Mouse (Mus musculus): ENCODE measurements around the gene Cep295nl. TPM values are rescaled to one million over a fixed set of nuclear protein-coding genes. Genes with fewer than 3 reads are reported as not detected.
A peak's percentile ranks its signal among the peaks of the same experiment; 100 is the strongest.
"Not testable (repeated sequence)": the region's sequence is repeated elsewhere in the genome, so short reads cannot be mapped to it uniquely, and the experiment has no call there.

The Cep295nl gene
- polyA plus RNA-seq (2014; fragmentation: Nextera tagmentation; extraction: Ambion mirVana), result 0.63 and 1.2 TPM in 2 replicates

DNA sequence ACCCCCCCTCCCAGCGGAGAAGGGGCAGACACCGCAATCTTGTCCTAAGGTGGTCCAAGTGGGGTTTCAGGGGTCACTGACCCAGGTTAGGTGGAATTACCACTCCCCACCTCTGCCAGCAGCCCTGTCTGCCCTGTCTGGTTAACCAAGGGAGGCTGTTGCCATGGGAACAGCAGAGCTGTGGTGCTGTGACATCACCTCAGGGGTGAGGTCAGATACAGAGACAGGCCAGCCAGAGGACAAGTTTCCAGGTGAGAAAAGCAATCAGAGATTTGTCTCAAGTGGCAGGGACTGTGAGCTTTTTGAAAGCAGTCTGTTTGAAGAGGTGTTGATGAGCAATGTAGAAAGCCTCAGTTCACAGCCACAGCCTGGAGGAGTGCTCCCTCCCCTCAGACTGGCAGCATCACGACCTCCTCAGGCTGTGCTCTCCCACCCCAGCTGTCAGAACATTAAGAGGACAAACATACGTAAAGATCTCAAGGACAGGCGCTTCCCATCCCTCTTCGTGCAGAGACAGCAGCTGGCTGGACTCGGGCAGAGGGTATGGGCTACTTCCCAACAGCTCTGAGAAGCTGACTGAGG lies at the start of gene Cep295nl:
TSS of gene Cep295nl (minus strand) at position 101 of the 582 bp plus-strand sequence.
- Histone ChIP-seq H3K4me3 (ENCODE audit: low read depth, low read length) (no peak within 1 kb of the TSS), H3K9me3 (ENCODE audit: control insufficient read depth, low read length) (no peaks in the 10 kb centered on the region), H3K27me3 (replicated peaks; ENCODE audit: control insufficient read depth, insufficient read depth, low read length) (no peaks in the 10 kb centered on the region), H3K9ac (ENCODE audit: low read depth, low read length) (no peak within 1 kb of the TSS), H3K4me1 (ENCODE audit: control insufficient read depth, insufficient read depth, low read length) (peaks cover 20% of the 10 kb centered on the region), H3K4me2 (ENCODE audit: low read depth, low read length) (no peak within 1 kb of the TSS), H3K27ac (replicated peaks; ENCODE audit: low read depth, low read length) (no peak within 1 kb of the TSS), H3K36me3 (ENCODE audit: control insufficient read depth, insufficient read depth, low read length) (no peaks in the 10 kb centered on the region)
- ATAC-seq (ENCODE audit: low read depth), result no peak
- DNase-seq (ENCODE audit: low spot score), result no peak
- 39% methylated on average over 7 of the region's 7 CpGs for WGBS

GRCm38 (mm10) chr11:118387816-118388215 lies 45.5 kb upstream of the Cep295nl start:
- not testable (repeated sequence) for H3K4me3 ChIP-seq (ENCODE audit: low read depth, low read length); H3K9me3 ChIP-seq (ENCODE audit: control insufficient read depth, low read length); H3K9ac ChIP-seq (ENCODE audit: low read depth, low read length); H3K4me2 ChIP-seq (ENCODE audit: low read depth, low read length); H3K27me3 ChIP-seq (replicated peaks; ENCODE audit: control insufficient read depth, insufficient read depth, low read length); DNase-seq (ENCODE audit: low spot score); H3K27ac ChIP-seq (replicated peaks; ENCODE audit: low read depth, low read length); H3K4me1 ChIP-seq (ENCODE audit: control insufficient read depth, insufficient read depth, low read length); H3K36me3 ChIP-seq (ENCODE audit: control insufficient read depth, insufficient read depth, low read length); ATAC-seq (ENCODE audit: low read depth)
- 88% methylated on average over 13 of the region's 13 CpGs for WGBS

- H3K9ac ChIP-seq (ENCODE audit: low read depth, low read length), result no peak overlapping the region
- H3K27me3 ChIP-seq (replicated peaks; ENCODE audit: control insufficient read depth, insufficient read depth, low read length), result no peaks in the 10 kb centered on the region
- WGBS, result 33% methylated on average over 11 of the region's 11 CpGs
- H3K9me3 ChIP-seq (ENCODE audit: control insufficient read depth, low read length), result no peaks in the 10 kb centered on the region
- H3K4me2 ChIP-seq (ENCODE audit: low read depth, low read length), result no peak overlapping the region
- no peaks in the 10 kb centered on the region; the same call in 1 of the 2 replicates for H3K4me1 ChIP-seq (ENCODE audit: control insufficient read depth, insufficient read depth, low read length)
- DNase-seq (ENCODE audit: low spot score) (peak; percentile 85), ATAC-seq (ENCODE audit: low read depth) (peak; percentile 70; the same call in 1 of the 2 replicates)
- H3K27ac ChIP-seq (replicated peaks; ENCODE audit: low read depth, low read length), result no peak overlapping the region; the same call in 1 of the 2 replicates
- H3K4me3 ChIP-seq (ENCODE audit: low read depth, low read length), result no peak overlapping the region
- no peaks in the 10 kb centered on the region for H3K36me3 ChIP-seq (ENCODE audit: control insufficient read depth, insufficient read depth, low read length)
These were observed 37.1 kb upstream of the Cep295nl start for GRCm38 (mm10) chr11:118379251-118380009.

- no peaks in the 10 kb centered on the region for H3K9me3 ChIP-seq (ENCODE audit: control insufficient read depth, low read length)
- ATAC-seq (ENCODE audit: low read depth), result no peak
- H3K4me1 ChIP-seq (ENCODE audit: control insufficient read depth, insufficient read depth, low read length), result no peaks in the 10 kb centered on the region; the same call in 1 of the 2 replicates
- H3K4me2 ChIP-seq (ENCODE audit: low read depth, low read length), result no peak overlapping the region
- H3K4me3 ChIP-seq (ENCODE audit: low read depth, low read length), result no peak overlapping the region
- no peak overlapping the region for H3K27ac ChIP-seq (replicated peaks; ENCODE audit: low read depth, low read length)
- no peaks in the 10 kb centered on the region for H3K36me3 ChIP-seq (ENCODE audit: control insufficient read depth, insufficient read depth, low read length)
- WGBS, result 88% methylated on average over 6 of the region's 6 CpGs
- H3K9ac ChIP-seq (ENCODE audit: low read depth, low read length), result no peak overlapping the region
- no peak for DNase-seq (ENCODE audit: low spot score)
- no peaks in the 10 kb centered on the region for H3K27me3 ChIP-seq (replicated peaks; ENCODE audit: control insufficient read depth, insufficient read depth, low read length)
These were observed 36.4 kb upstream of the Cep295nl start for GRCm38 (mm10) chr11:118378656-118379055.

- not testable (repeated sequence) for H3K4me1 ChIP-seq (ENCODE audit: control insufficient read depth, insufficient read depth, low read length); H3K36me3 ChIP-seq (ENCODE audit: control insufficient read depth, insufficient read depth, low read length); H3K4me2 ChIP-seq (ENCODE audit: low read depth, low read length); H3K9ac ChIP-seq (ENCODE audit: low read depth, low read length); H3K27me3 ChIP-seq (replicated peaks; ENCODE audit: control insufficient read depth, insufficient read depth, low read length); H3K27ac ChIP-seq (replicated peaks; ENCODE audit: low read depth, low read length); H3K4me3 ChIP-seq (ENCODE audit: low read depth, low read length); DNase-seq (ENCODE audit: low spot score); ATAC-seq (ENCODE audit: low read depth); H3K9me3 ChIP-seq (ENCODE audit: control insufficient read depth, low read length)
These were observed 34.0 kb upstream of the Cep295nl start for GRCm38 (mm10) chr11:118376323-118376722.

- Histone ChIP-seq H3K36me3 (ENCODE audit: control insufficient read depth, insufficient read depth, low read length) (no peaks in the 10 kb centered on the region), H3K9ac (ENCODE audit: low read depth, low read length) (no peak overlapping the region), H3K9me3 (ENCODE audit: control insufficient read depth, low read length) (no peaks in the 10 kb centered on the region), H3K4me3 (ENCODE audit: low read depth, low read length) (no peak overlapping the region), H3K27ac (replicated peaks; ENCODE audit: low read depth, low read length) (no peak overlapping the region), H3K27me3 (replicated peaks; ENCODE audit: control insufficient read depth, insufficient read depth, low read length) (no peaks in the 10 kb centered on the region), H3K4me2 (ENCODE audit: low read depth, low read length) (no peak overlapping the region), H3K4me1 (ENCODE audit: control insufficient read depth, insufficient read depth, low read length) (peaks cover 9% of the 10 kb centered on the region)
- ATAC-seq (ENCODE audit: low read depth) (peak; percentile 64), DNase-seq (ENCODE audit: low spot score) (peak; percentile 74)
- WGBS, result 54% methylated on average over 5 of the region's 5 CpGs
These were observed 33.6 kb upstream of the Cep295nl start for GRCm38 (mm10) chr11:118375881-118376280.

GRCm38 (mm10) chr11:118375461-118375860 lies 33.2 kb upstream of the Cep295nl start:
- peaks cover 9% of the 10 kb centered on the region for H3K4me1 ChIP-seq (ENCODE audit: control insufficient read depth, insufficient read depth, low read length)
- WGBS, result 60% methylated on average over 8 of the region's 8 CpGs

DNA sequence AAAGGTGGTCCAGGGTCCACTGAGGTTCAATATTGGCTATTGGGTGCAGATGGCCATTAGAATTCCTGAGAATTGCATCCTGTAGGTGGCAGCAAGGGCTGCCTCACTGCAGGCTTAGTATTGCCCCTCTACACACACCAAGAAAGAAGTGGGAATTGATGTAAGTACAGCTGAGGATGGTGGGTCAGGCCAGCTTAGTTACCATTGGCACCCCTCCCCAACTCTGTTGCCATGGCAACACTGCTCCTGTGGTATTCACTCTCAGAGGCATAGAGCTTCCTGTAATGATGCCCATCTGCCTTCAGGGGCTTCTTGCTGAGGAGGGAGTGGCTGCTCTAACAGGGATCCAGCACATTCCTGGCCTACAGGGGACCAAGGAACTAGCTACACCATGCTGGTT lies 32.7 kb upstream of the Cep295nl start:
- H3K9me3 ChIP-seq (ENCODE audit: control insufficient read depth, low read length), result no peaks in the 10 kb centered on the region
- H3K27ac ChIP-seq (replicated peaks; ENCODE audit: low read depth, low read length), result no peak overlapping the region; the same call in 1 of the 2 replicates
- no peaks in the 10 kb centered on the region for H3K36me3 ChIP-seq (ENCODE audit: control insufficient read depth, insufficient read depth, low read length)
- ATAC-seq (ENCODE audit: low read depth), result no peak
- peaks cover 9% of the 10 kb centered on the region for H3K4me1 ChIP-seq (ENCODE audit: control insufficient read depth, insufficient read depth, low read length)
- H3K4me3 ChIP-seq (ENCODE audit: low read depth, low read length), result no peak overlapping the region
- no peak for DNase-seq (ENCODE audit: low spot score)
- H3K4me2 ChIP-seq (ENCODE audit: low read depth, low read length), result no peak overlapping the region
- no peak overlapping the region for H3K9ac ChIP-seq (ENCODE audit: low read depth, low read length)
- no peaks in the 10 kb centered on the region for H3K27me3 ChIP-seq (replicated peaks; ENCODE audit: control insufficient read depth, insufficient read depth, low read length)

More at GRCm38 (mm10) chr11:118375461-118375860, 33.2 kb upstream of the Cep295nl start:
- H3K4me3 ChIP-seq (ENCODE audit: low read depth, low read length), result no peak overlapping the region
- H3K9me3 ChIP-seq (ENCODE audit: control insufficient read depth, low read length), result no peaks in the 10 kb centered on the region
- ATAC-seq (ENCODE audit: low read depth) (no peak), DNase-seq (ENCODE audit: low spot score) (no peak)
- H3K9ac ChIP-seq (ENCODE audit: low read depth, low read length), result no peak overlapping the region
- no peak overlapping the region; the same call in 1 of the 2 replicates for H3K27ac ChIP-seq (replicated peaks; ENCODE audit: low read depth, low read length)
- H3K27me3 ChIP-seq (replicated peaks; ENCODE audit: control insufficient read depth, insufficient read depth, low read length), result no peaks in the 10 kb centered on the region
- H3K36me3 ChIP-seq (ENCODE audit: control insufficient read depth, insufficient read depth, low read length), result no peaks in the 10 kb centered on the region
- H3K4me2 ChIP-seq (ENCODE audit: low read depth, low read length), result no peak overlapping the region

Measured in embryonic facial prominence, embryonic 14.5 days (tissue).